Mouse (Mus musculus) thymus, adult 2 months (tissue): ENCODE measurements at regions not wholly inside any gene's neighbourhood (a gene's known extent, or its start where the extent isn't known, plus 50 kb on each side); places are given as distances from the start of the nearest gene placed in this dataset.
"Not testable (repeated sequence)": the region's sequence is repeated elsewhere in the genome, so short reads cannot be mapped to it uniquely, and the experiment has no call there.

ENCODE experiments used
- CTCF ChIP-seq: fragments of 200-500 bp; IDR thresholded peaks from 2 replicates; pipeline ENCODE4 v1.5.1; 2012; ENCODE audit warnings: mild to moderate bottlenecking, control low read depth, low read length, moderate library complexity, borderline replicate concordance; ENCODE audit not compliant: control insufficient read depth, poor library complexity, insufficient read depth; ENCODE audit errors: extremely low read depth
- POLR2A ChIP-seq: fragments of 200-500 bp; IDR thresholded peaks from 2 replicates; pipeline ENCODE4 v1.6.1; 2012; ENCODE audit warnings: mild to moderate bottlenecking, low read length, control low read depth, moderate library complexity; ENCODE audit not compliant: control insufficient read depth, poor library complexity, insufficient read depth; ENCODE audit errors: extremely low read depth

DNA sequence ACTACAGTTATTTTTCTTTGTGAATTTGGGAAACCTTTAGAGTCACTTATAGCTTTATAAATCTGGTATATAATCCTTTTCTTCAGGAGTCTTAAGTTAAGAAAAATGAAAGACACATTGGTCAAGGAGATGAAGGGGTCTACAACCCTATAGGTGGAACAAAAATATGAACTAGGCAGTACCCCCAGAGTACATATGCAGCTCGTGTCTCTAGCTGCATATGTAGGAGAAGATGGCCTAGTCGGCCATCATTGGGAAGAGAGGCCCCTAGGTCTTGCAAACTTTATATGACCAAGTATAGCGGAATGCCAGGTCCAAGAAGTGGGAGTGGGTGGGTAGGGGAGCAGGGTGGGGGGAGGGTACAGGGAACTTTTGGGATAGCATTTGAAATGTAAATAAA is 76.7 kb downstream of the Ccdc71l start:
- not testable (repeated sequence) for TF ChIP-seq CTCF, POLR2A
